Comparison of ENCODE assay signal across 10 mouse cellular contexts in genomic region chr5:66371131-66371530, GRCm38 (mm10).
"Had no signal": no experiment of that assay in that cellular context is flagged by ENCODE, and none has a peak within 500 bp of the region (broad histone marks: within the 10 kb centered on the region; RNA-seq: fewer than 3 reads in every experiment).

No protein-coding gene starts in this region.

- H3K27me3 ChIP-seq: limb, embryonic 13.5 days; midbrain, embryonic 12.5 days had no signal

- H3K9me3 ChIP-seq: limb, embryonic 13.5 days; midbrain, embryonic 12.5 days had no signal

- DNase-seq: kidney, postnatal 36 days; layer of hippocampus, adult 9-11 months; left cerebral cortex, postnatal 4 days; lung, adult 18-20 months; right cerebral cortex, postnatal 25 days; thymus, postnatal 4 days had no signal

- H3K4me3 ChIP-seq: limb, embryonic 13.5 days; midbrain, embryonic 12.5 days had no signal

- H3K4me2 ChIP-seq: limb, embryonic 13.5 days; midbrain, embryonic 12.5 days had no signal

- H3K36me3 ChIP-seq: midbrain, embryonic 12.5 days had no signal

- H3K9ac ChIP-seq: limb, embryonic 13.5 days; liver, embryonic 14.5 days; midbrain, embryonic 12.5 days had no signal

- H3K27ac ChIP-seq: limb, embryonic 13.5 days; liver, embryonic 14.5 days; midbrain, embryonic 12.5 days; stomach, postnatal 0 days had no signal
